Mouse (Mus musculus): ENCODE results near the gene 1700029I15Rik. TPM values are rescaled to one million over a fixed set of nuclear protein-coding genes. Genes with fewer than 3 reads are reported as not detected.
A peak's percentile ranks its signal among the peaks of the same experiment; 100 is the strongest.

Gene 1700029I15Rik
- polyA plus RNA-seq, 1 experiment: 0.41 TPM

DNA sequence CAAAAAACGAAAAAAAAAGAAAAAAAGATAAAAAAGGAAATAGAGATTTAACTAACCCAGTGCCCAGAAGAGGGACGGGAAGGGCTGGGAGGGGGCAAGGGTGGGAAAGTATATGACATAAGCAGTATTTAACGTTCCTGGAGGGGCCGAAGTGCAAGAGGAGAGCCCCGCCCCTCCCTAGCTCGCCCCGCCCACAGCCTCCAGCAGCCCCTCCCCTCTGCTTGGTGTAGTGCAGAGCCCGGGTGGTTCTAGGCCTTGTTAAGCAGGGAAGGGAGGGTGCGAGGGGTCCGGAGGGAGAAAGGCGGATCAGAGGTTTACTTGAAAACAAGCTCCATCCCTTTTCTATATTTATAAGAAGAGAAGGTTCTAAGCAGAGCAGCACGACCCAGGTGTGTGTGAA lies 21.4 kb upstream of the 1700029I15Rik start:
- no peaks in the 10 kb centered on the region for H3K27me3 ChIP-seq (ENCODE audit: control insufficient read depth)
- TF ChIP-seq GATA1 (IDR thresholded peaks at IDR 0.05; ENCODE audit: low read length): no peak
- H3K36me3 ChIP-seq (ENCODE audit: control insufficient read depth): peaks cover 11% of the 10 kb centered on the region
- no peaks in the 10 kb centered on the region for H3K9me3 ChIP-seq (ENCODE audit: control insufficient read depth, low read length)
- H3K4me1 ChIP-seq (ENCODE audit: control insufficient read depth): no peaks in the 10 kb centered on the region
- H3K4me3 ChIP-seq (replicated peaks): no peak overlapping the region

DNA sequence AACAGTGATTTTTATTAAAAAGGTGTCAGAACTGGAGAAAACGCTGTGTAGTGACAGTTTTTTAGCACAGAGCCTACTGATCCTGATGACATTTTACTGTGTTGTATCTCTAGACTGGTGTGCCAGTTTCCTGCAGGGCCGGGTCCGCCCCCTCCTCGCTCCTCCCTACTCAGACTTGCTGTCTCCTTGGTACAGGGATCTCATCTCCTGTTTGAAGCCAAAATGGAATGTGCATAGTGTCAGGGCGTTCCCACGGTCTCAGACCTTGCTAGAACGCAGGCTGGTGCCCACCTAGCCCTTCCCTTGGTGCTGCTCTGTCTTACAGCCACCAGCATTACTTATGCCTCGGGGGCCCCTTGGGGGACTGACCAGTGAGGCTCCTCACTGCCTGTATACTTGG lies 20.5 kb upstream of the 1700029I15Rik start:
- no peaks in the 10 kb centered on the region for H3K4me1 ChIP-seq (ENCODE audit: control insufficient read depth)

DNA sequence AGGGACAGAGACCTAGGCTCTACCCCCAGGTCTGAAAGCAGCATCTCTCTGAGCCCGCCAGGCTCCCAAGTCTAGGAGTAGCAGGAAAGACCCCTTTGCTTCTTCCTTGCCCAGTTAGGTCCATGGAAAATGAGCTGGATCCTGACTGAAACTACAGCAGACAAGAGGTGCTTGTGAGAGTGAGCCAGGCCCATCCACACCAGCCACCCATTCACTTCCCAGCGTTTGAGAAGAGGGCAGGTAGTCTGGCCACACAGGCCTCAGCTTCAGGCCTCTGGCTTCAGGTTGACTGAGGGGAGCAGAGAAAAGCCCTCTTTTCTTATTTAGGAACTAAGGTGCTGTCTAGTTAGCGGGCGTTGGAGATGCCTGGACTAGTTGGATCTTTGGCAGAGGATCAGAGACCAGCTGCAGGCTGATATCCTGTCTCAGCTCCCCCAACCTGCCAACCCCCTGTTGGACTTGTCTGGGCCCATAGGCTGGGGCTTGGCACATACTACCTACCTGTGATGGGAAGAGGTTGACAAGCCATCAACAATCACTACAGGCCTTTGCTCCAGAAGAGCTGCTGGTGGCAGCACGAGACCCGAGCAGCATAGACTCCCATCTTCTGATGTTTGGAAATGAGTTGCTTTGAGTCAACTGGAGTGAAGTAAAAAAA lies 19.6 kb upstream of the 1700029I15Rik start:
- H3K4me3 ChIP-seq (replicated peaks): no peak overlapping the region
- H3K36me3 ChIP-seq (ENCODE audit: control insufficient read depth): peaks cover 9% of the 10 kb centered on the region; the same call in 1 of the 2 replicates
- peaks cover 3% of the 10 kb centered on the region for H3K4me1 ChIP-seq (ENCODE audit: control insufficient read depth)
- peaks cover 4% of the 10 kb centered on the region; the same call in 1 of the 2 replicates for H3K27me3 ChIP-seq (ENCODE audit: control insufficient read depth)
- no peaks in the 10 kb centered on the region for H3K9me3 ChIP-seq (ENCODE audit: control insufficient read depth, low read length)
- TF ChIP-seq GATA1 (IDR thresholded peaks at IDR 0.05; ENCODE audit: low read length) (no peak), TAL1 (IDR thresholded peaks at IDR 0.05; ENCODE audit: low read length) (no peak)

More for the DNA sequence above, 20.5 kb upstream of the 1700029I15Rik start:
- H3K4me3 ChIP-seq (replicated peaks): no peak overlapping the region
- no peaks in the 10 kb centered on the region for H3K27me3 ChIP-seq (ENCODE audit: control insufficient read depth)
- TF ChIP-seq TAL1 (IDR thresholded peaks at IDR 0.05; ENCODE audit: low read length): no peak
- no peak for TF ChIP-seq GATA1 (IDR thresholded peaks at IDR 0.05; ENCODE audit: low read length)
- H3K9me3 ChIP-seq (ENCODE audit: control insufficient read depth, low read length): no peaks in the 10 kb centered on the region
- peaks cover 11% of the 10 kb centered on the region for H3K36me3 ChIP-seq (ENCODE audit: control insufficient read depth)

DNA sequence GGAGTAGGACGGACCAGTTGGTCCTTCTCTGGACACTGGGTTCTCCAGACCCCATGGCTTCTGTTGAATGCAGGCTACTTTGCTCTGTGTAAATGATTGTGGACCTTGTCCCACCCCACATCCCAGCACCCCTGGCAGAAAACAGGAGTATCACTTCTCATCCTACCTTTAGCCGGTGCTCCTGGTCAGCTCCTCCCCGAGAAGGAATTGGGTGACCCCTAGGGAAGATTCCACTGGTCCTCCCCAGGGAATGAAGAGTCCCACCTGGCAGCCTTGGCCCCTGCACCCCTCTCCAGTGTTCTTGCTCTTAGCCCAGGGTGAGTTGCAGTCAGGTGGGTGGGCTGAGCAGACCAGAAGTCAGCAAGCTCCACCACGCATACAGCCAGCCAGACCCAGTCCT lies 18.3 kb upstream of the 1700029I15Rik start:
- Histone ChIP-seq H3K4me3 (replicated peaks) (no peak overlapping the region), H3K27me3 (ENCODE audit: control insufficient read depth) (peaks cover 11% of the 10 kb centered on the region), H3K4me1 (ENCODE audit: control insufficient read depth) (peaks cover 3% of the 10 kb centered on the region), H3K9me3 (ENCODE audit: control insufficient read depth, low read length) (no peaks in the 10 kb centered on the region), H3K36me3 (ENCODE audit: control insufficient read depth) (peaks cover 9% of the 10 kb centered on the region; the same call in 1 of the 2 replicates)
- TF ChIP-seq TAL1 (IDR thresholded peaks at IDR 0.05; ENCODE audit: low read length) (no peak), GATA1 (IDR thresholded peaks at IDR 0.05; ENCODE audit: low read length) (no peak)

DNA sequence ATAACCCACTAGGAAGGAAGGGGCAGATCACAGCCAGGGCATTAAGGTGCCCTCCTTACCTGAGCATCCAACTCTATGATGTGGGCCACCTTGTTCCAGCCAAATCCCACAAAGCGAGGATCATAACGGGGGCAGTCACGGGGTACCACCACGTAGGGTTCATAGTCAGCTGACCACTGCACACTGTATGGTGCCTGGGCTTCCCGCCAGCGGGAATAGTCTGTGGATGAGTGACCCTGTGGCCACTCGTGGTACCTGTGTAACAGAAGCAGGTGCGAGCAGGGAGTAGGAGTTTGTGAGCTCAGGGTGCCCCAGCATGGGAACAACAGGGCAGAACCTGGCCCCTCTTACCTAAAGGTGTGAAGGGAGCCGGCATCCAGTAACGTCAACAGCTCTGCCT lies 16.8 kb upstream of the 1700029I15Rik start:
- H3K27me3 ChIP-seq (ENCODE audit: control insufficient read depth): peaks cover 25% of the 10 kb centered on the region

DNA sequence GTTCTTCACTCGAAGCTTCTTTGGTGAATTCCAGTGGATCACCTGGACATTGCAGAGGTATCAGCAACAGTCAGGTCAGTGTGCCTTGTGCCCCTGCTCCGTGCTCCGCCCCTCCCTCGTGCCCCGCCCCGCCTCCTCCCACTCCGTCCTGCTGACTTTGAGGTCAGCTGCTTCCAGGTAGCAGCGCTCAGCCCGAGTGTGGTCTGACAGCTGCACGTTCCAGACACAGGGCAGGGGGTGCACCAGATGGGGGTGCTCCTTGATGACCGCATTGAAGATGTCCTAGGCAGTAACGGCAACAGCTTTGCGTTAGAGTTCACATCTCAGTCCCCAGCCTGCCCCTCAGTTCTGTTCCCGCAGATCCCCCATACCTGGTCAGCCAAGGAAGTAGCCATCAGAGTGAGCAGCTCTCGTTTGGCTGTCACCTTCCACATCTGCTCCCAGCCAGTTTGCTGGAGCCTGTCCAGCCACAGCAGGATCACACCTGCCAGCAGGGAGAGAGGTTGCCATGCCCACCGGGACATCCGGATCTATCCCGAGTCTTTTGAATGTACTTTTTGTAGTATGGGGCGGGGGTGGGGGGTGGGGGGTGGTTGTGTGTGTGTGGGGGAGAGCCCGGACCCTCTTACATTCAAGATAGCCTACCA lies 14.8 kb upstream of the 1700029I15Rik start:
- no peak overlapping the region for H3K4me3 ChIP-seq (replicated peaks)
- H3K9me3 ChIP-seq (ENCODE audit: control insufficient read depth, low read length): no peaks in the 10 kb centered on the region
- H3K27me3 ChIP-seq (ENCODE audit: control insufficient read depth): peaks cover 45% of the 10 kb centered on the region
- TF ChIP-seq GATA1 (IDR thresholded peaks at IDR 0.05; ENCODE audit: low read length) (no peak), TAL1 (IDR thresholded peaks at IDR 0.05; ENCODE audit: low read length) (no peak)
- peaks cover 5% of the 10 kb centered on the region; the same call in 1 of the 2 replicates for H3K36me3 ChIP-seq (ENCODE audit: control insufficient read depth)
- H3K4me1 ChIP-seq (ENCODE audit: control insufficient read depth): peaks cover 6% of the 10 kb centered on the region

More for the DNA sequence above, 16.8 kb upstream of the 1700029I15Rik start:
- Histone ChIP-seq H3K9me3 (ENCODE audit: control insufficient read depth, low read length) (no peaks in the 10 kb centered on the region), H3K36me3 (ENCODE audit: control insufficient read depth) (peaks cover 5% of the 10 kb centered on the region; the same call in 1 of the 2 replicates), H3K4me1 (ENCODE audit: control insufficient read depth) (peaks cover 3% of the 10 kb centered on the region), H3K4me3 (replicated peaks) (no peak overlapping the region)
- TF ChIP-seq TAL1 (IDR thresholded peaks at IDR 0.05; ENCODE audit: low read length) (no peak), GATA1 (IDR thresholded peaks at IDR 0.05; ENCODE audit: low read length) (no peak)

DNA sequence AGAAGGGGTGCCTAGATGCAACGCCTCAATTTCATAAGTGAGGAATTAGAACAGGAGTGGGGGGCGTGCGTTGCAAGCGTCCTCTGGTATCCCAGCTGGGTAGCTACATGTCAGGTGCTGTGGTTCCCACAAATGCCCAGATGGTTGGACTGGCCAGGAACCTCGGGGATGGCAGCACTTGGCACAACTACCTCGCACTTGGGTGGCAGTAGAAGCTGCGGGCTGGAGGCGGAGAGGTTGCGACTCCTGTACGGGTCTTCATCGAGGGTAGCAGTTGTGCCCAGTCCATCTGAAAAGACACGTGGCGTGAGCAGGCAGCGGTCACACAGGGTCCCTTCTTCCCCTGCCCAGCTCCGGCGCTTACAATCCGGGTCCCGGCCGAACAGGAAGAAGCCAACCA lies 12.0 kb upstream of the 1700029I15Rik start:
- Histone ChIP-seq H3K36me3 (ENCODE audit: control insufficient read depth) (peaks cover 4% of the 10 kb centered on the region; the same call in 1 of the 2 replicates), H3K4me1 (ENCODE audit: control insufficient read depth) (peaks cover 16% of the 10 kb centered on the region), H3K4me3 (replicated peaks) (peak overlapping the region; percentile 51), H3K27me3 (ENCODE audit: control insufficient read depth) (peaks cover 59% of the 10 kb centered on the region), H3K9me3 (ENCODE audit: control insufficient read depth, low read length) (no peaks in the 10 kb centered on the region)
- TF ChIP-seq TAL1 (IDR thresholded peaks at IDR 0.05; ENCODE audit: low read length): no peak
- no peak for TF ChIP-seq GATA1 (IDR thresholded peaks at IDR 0.05; ENCODE audit: low read length)

DNA sequence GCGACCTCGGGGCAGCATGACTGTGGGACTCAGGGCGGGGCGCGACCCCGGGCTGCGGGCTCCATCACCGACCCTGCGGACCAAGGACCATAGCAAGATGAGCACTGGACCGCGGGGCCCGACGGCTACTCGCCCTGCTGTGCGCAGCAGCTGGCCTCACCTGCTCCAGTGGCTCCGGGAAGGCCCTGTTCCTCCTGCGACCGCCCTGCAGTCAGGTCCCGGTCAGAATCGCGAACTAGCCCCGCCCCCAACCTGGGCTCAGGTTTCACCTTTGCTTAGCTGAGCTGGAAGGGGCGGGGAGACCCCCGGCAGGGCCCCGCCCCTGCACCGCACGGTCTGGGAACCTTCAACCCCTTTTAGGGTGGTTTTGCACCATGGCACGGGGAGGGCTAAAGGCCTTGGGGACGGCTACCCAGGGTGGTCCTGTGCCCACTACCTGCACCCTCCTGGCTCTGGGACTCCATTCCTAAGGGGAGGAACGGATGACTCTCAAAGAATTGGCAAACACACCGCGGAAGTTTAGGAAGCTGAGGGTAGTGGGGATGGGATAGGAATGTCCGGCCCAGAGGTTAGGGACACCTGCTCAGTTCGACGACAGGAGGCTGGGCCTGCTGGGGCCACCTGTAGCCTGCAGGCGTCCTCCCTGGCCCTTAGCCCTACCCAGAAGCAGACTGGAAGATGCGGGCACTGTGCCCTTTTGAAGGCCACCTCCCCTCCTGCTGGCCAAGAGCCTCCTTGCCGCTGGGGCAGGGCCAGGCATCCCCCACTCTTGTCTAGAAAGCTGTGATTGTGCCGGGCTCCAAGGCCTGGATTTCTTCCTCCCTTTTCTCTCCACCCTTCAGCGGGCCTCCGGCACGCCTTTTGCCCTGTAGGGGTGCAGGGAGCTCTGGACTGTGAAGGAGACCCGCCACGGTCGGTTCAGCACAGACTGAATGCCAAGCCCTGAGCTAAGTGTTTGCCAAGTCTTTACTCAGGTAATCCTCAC lies 11.2 kb upstream of the 1700029I15Rik start:
- TF ChIP-seq TAL1 (IDR thresholded peaks at IDR 0.05; ENCODE audit: low read length) (no peak), GATA1 (IDR thresholded peaks at IDR 0.05; ENCODE audit: low read length) (no peak)
- Histone ChIP-seq H3K27me3 (ENCODE audit: control insufficient read depth) (peaks cover 59% of the 10 kb centered on the region), H3K4me1 (ENCODE audit: control insufficient read depth) (peaks cover 23% of the 10 kb centered on the region), H3K4me3 (replicated peaks) (peak overlapping the region; percentile 51), H3K9me3 (ENCODE audit: control insufficient read depth, low read length) (no peaks in the 10 kb centered on the region), H3K36me3 (ENCODE audit: control insufficient read depth) (no peaks in the 10 kb centered on the region; the same call in 1 of the 2 replicates)

Measured in erythroblast, embryonic 14.5 days (primary cell).